Mouse (Mus musculus) right cerebral cortex, postnatal 36 days (tissue): ENCODE data around the gene Plcg1.

Experiments used
- DNase-seq, 2 experiments: peaks; one replicate each; pipeline ENCODE4 v3.0.0; 2022; ENCODE audit warnings: low spot score in 2 of 2, mixed read lengths in 1 of 2

Plcg1 gene

DNA sequence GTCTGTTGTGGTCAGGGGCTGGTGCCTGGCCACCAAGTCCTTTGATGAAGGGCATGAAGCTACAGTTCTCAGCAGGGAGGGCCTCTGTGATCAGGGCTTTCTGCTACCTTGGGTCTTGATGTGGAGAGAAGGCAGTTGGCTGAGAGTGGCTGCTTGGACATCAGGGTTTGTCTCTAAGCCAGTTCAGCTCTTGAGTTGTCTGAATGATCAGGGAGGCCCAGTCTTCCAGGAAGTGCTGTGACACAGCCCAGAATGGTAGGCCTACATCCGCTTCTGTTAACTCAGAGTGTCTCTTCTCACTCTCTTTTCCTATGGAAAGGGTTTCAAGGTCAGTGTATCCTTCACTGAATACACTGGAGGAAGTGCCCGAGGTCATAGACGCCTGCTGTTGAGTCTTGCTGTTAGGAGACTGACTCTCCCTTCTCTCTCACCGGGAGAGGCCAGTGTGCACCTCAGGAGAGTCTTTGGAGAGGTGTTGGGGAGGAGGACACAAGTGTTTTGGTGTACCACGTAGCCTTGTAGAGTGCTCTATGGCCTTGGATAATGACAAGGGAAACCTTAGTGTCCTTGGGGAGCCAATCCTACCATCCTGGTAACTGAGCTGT is 4.7 kb downstream of the Plcg1 start:
- DNase-seq: no peak

DNA sequence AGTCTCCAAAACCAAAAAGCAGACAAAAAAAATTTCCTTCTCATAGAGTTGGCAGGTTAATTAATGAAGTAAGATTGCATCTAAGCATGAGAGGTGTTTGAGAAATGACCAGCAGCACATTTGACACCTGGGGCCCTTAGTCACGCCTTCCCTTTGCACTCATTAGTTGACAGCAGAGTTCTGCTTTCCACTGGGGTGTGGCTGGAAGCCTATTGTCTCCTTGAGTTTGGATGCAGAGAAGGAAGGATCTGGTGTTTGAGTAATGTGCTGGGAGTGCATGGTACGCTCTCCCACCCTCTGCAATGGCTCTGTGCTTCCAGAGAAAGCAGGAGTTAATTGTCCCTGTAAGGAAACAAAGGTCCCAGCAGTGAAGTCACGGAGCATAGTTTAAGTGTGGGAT is 5.4 kb downstream of the Plcg1 start:
- DNase-seq: no peak

DNA sequence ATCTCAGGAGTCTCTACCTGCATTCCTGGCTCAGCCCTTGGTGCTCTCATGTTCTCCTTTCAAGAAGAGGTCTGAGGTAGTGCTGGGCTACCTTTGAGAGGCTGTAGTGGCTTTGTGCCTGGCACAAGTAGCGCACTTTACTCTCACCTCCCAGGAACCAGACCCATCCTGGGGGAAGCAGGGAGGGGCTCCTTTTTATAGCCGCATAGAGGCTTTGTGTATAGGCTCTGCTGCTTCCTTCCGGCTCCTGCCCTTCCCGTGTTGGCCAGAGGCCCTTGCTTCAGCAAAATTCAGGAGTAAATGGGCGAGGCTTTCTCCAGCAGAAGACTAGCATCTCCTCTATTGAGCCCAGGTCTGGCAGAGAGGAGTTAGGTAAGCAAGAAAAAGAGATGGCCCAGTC is 7.3 kb downstream of the Plcg1 start:
- no peak for DNase-seq

DNA sequence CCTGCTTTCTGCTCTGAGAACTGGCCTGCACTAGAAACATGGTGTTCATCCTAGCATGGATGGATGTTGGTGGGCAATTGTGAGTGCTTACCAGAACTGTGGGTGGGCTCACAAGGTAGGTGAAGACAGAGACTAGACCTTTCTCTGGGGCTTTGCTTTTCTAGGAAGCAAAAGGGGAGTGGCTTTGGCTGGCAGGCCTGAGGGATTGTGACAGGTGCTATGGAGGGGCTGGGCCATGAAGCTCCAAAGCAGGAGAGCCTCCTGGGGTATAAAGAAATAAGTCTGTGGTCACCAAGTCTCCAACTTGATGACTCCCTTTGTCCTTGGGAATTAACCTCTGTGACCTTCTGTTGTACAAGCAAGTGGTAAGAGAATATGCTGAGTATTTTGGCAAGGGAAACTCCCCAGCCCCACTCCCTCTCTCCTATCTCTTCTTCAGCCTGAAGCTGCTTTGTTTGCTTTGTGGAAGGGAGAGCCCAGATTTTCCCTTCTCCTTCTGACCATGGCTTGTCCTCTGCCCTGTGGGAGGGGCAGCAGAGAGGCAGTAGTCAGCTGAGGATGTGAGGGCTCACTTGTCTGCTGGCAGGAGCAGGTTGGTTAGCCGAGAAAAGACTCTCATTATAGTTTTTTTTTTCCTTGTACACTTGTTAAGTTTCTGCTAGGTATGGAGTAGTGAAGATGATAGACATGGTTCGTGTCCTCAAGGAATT is 8.7 kb downstream of the Plcg1 start:
- DNase-seq: no peak

DNA sequence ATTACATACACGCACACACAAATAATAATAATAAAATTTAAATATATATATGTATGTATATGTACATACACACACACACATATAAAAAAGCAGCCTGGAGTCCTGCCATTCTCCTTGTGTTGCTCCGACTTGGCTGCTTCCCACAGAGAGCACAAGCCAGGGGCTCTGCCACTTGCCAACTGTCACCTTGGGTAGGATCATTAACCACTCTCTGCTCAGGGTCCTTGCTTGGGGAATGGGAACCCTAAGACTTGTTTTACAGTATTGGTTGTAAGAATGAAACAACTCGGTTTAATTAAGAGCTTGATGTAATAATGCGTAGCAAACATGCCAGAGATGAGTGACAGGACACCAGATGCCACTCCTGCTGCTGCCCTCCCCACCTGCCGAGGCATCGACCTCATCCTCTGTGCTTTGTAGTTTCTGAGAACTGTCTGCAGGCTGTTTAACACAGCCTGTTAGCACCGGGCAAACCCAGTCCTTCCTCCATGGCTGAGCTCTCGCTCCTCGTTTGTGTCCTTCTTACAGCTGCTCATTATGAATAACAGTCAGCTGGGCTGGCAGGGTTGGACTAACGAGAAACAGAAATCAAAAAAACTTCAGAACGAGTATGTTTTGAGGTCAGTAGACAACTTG is 9.5 kb downstream of the Plcg1 start:
- no peak for DNase-seq

DNA sequence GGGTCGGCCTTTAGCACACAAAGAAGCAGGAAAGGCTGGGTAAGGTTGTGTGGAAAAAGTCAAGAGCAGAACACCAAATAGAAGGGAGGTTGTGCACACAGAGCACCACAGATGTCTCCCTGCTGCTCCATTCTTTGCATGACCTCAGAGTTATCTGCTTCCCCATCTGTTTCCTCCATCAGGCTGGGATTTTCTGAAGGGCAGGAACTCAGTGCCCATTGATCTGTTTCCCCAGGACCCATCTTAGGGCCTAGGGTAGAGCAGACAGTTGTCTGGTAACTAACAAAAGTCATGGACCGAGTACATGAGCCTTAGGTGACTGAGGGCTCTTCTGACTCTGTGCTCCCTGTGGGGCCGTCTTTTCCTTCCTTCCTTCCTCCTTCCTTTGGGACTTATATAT is 10.5 kb downstream of the Plcg1 start:
- no peak for DNase-seq

DNA sequence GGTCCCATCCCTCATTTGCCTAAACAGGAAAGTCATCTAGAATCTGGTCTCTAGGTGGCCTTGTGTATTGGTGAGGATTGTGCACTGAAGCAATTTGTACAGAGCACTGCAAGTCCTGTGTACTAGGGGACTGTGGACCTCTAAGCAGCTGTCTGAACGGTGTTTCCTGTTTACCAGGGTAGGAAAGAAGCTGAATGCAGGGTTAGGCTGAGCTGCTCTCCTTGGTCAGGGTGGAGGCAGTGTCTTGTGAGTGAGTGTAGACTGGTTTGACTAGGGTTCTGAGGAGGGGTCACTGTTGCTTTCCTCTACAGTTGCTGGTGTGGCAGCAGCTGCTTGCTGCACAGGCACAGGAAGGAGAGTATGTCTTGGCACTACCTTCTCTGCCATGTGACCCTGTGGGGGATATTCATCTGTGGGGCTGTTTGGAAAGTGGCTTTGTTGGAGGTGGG is 11.1 kb downstream of the Plcg1 start:
- no peak for DNase-seq

DNA sequence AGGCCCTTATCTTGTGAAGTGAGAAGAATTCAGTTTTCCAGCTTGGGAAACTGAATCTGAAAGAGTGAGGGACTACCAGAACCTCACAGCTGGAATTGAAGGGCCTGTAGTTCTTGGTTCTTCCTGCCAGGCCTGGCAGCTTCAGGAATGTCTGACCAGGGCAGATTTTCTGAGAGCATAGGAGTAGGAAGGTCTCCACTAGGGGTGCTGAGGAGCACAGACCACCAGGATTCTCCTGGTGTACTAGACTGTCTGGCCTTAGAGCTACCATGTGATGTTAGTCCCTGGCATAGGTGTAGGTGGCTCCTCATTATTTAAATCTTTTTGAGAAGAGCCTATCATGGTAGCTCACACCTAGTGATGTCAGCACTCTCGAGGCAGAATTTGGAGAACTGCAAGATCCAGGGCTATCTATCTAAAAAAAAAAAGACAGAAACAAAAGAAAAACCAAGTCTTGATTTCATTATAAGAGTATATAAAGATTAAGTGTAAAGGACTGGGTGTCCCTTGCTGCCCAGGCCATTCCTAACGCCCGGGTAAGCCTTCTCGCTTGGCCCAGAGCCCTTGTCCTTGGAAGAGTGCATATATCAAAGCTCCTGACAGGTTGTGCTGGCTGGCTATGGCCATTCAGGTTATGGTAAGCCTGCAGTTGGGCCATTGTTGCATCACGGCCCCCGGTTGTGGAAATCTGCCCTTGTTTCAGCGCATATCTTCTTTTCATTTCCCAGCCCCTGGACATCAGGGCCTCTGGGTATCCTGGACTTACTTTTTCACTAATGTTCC is 13.1 kb downstream of the Plcg1 start:
- no peak for DNase-seq

DNA sequence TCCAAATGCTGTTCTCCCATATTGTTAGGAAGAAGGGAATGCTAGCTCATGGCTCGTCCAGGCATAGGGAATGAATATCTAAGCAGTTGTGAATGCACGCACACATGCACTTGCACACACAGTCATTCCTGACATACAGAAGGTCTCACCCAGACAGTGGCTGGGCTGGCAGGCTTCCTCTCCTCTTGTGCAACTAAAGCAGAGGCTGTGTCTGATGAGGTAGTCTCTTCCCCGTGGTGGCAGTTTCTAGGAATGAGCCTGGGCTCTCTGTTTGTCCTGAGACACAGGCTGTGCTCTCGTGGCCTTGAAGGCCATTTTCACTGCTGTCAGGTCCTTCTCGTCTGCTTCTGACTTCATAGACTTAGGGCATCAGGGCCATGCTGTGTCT is 13.7 kb downstream of the Plcg1 start:
- no peak for DNase-seq

DNA sequence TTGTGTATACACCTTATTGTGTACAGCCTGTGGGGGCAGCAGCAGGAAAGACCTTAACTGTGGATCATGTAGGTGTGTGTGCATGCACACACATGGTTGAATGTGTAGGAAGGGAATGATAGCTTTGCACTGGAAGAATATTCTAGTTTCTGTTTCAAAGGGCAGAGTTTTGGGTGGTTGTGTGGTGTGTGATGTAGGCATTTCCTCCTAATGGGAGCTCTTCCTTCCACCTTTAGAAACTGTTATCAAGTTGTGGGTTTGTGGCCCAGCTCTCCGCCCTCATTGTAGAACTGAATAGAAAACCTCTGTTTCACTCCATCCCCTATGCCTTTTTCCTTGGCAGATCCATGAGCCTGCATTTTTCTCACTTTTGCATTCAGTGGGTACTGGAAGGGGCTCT is 14.4 kb downstream of the Plcg1 start:
- DNase-seq: no peak

DNA sequence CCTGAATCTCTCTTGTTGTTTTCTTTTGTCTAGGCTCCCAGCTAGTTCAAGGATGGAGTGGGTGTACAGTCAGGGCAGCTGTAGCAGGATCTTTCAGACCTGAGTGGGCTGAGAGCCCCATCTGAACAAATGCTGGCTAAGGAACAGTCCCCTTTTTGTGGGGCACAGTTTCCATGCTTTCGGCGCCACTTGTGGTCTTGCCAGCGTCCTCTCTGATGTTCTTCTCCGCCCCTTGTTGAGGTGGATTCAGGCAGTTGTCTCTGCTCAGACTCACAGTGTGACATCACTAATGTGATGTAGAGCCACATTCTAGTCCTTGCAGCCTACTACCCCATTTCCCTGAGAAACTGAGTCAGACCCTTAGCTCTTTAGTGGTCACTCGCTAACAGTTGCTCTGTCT is 15.5 kb downstream of the Plcg1 start:
- no peak for DNase-seq

DNA sequence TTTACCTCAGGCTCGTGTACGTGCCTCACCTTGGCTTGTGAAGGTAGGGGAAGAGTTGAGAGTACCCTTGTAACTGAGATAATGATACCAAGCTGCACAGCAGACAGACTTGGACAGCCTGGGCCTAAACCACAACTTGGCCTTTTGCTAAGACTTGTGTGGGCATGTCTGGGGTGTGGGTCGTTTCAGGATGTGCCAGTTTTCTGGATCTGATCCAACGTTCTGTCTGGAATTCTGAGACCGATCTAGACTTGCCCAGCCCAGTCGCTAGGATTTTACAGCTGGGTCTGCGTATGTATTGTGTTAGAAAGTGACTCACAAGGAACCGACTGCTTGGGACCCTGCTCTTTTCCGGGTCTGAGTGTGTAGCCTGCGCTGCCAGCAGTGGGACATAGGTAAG is 16.0 kb downstream of the Plcg1 start:
- no peak for DNase-seq

DNA sequence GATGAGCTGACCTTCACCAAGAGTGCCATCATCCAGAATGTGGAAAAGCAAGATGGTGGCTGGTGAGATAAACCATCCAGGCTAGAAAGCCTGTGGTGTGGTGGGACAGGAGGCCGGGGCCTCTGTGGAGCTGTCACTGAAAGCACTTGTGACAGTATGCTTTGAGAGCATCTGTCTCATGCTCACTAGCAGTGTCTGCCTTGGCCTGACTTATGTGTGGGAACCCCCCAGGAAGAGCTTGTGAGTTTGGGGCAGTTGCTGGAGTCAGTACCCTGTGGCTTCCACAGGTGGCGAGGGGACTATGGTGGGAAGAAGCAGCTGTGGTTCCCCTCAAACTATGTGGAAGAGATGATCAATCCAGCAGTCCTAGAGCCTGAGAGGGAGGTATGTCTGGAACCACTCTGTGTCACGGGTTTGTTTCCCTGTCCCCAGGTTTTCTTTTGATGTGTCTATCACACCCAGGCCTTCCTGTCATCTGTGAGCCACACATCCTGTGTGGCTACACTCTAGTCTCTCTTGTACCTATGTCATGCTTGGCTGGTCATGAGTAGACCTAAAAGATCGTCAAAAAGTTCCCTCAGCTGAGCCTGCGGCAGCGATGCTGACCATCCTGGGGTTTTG is 25.6 kb downstream of the Plcg1 start:
- DNase-seq: no peak

DNA sequence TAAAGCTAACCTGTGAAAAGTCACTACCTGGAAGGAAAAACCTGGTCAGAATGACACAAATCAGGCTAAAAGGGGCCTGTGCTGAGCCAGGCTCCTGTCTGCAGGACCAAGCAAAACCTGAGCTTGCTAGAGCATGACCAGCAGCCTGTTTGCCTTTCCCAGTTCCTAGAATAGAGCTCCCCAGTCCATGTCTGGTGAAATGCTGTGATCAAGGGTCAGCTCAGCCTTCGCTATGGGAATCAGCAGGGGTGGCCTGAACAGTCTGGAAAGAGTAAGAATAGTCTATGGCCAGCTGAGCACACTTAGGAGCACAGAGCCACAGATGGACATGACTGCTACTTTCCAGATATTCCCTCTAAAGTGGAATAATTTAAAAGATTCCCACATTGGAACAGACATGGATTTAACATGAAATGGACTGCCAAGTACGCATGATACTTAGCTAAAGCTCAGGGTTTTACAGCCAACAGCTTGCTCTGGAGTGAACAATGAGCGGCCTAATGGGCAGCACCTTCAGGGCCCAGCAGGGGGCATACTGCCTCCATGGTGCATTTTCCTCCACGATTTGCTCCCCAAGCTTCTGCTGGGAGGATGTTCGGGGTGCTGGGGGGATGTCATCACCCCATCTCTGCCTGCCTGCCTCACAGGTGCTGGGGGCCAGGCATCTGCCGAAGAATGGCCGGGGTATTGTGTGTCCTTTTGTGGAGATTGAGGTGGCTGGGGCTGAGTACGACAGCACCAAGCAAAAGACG is 29.5 kb downstream of the Plcg1 start:
- peak in 1 of 2 experiments; percentile 41 for DNase-seq

DNA sequence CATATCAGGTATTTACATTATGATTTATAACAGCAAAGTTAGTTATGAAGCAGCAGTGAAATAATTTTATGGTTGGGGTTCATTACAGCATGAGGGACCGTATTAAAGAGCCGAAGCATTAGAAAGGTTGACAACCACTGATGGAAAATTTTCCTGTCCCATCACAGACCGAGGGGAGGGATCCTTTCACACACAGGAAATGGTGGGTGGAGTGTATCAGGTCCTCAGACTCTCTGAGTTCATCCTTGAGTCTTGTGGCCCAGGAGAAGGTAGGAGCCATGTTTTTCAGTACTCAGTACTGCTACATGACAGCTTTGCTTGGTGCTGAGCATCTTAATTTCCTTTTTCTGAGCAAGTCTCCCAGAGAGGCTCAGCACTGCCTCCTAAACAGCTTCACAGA is 32.7 kb downstream of the Plcg1 start:
- no peak for DNase-seq

DNA sequence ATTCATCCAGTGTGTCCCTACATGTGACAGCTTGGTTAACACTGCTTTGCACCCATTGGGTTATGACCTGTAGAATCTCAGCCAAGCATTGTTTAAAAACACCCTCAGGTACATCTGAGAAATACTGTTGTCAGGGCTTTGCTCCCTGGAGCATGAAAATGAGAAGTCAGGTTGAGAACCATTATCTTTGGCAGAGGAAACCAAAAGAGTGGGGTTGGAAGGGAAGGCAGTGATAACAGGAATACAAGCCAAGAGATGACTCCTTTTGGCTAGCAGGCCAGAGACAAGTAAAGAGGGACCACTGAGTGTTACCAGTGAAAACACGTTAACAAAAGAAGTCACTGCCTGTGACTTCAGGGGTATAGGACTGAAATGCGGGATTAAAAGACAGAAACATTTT is 33.3 kb downstream of the Plcg1 start:
- DNase-seq: no peak

DNA sequence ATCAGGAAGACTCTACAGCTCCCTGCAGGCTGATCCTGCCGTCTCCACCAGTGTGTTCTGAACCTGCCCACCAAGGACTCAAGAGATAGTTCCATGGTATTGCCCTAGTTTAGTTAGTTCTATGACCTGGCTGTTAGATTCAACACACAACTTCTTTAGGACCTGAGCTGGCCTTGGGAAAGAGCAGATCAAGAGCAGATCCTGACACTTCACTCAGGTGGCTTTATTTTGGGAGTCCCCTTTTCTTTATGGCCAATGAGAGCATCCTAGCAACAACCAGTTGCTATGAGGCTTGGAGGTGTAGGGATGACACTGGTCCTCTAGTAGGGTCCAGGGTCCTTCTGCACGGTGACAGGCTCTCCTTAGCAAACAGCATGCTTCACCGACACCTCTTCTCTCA is 34.0 kb downstream of the Plcg1 start:
- no peak for DNase-seq

DNA sequence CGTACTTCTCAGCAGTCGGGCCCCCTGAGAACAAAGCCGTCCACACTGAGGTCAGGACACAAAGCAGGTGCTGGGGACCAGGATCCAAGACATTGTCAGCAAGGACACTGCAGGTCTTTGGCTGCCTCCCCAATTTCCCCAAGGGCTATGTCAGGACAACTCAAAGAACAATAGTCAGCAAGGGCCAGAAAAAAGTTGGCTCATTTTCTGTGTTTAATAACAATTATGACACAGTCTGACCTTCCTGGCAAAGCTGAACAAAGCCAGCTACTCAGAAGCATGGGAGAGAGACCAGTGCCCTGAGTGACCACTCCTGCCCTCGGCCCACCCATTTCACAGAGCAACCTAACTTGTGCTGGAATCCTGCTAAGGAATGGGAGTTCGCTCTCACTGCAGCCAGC is 35.3 kb downstream of the Plcg1 start:
- DNase-seq: no peak

DNA sequence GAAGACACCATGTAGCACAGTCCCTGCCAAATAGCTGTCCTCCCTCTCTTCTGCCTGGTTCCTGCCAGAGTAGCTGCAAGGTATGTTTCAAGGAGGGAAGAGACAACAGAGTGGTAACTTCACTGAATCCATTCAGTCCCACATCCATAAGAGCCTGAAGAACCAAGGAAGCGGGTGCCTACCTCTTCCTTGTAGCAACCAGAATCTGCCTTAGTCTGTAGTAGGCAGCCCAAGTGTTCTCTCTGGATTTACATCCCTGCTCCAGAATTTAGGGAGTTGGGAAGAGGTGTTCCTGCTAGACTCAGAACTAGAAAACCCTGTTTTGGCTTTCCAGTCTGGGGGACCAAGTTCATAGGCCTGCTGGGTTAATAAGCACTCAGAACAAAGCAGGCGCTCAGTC is 36.1 kb downstream of the Plcg1 start:
- no peak for DNase-seq

DNA sequence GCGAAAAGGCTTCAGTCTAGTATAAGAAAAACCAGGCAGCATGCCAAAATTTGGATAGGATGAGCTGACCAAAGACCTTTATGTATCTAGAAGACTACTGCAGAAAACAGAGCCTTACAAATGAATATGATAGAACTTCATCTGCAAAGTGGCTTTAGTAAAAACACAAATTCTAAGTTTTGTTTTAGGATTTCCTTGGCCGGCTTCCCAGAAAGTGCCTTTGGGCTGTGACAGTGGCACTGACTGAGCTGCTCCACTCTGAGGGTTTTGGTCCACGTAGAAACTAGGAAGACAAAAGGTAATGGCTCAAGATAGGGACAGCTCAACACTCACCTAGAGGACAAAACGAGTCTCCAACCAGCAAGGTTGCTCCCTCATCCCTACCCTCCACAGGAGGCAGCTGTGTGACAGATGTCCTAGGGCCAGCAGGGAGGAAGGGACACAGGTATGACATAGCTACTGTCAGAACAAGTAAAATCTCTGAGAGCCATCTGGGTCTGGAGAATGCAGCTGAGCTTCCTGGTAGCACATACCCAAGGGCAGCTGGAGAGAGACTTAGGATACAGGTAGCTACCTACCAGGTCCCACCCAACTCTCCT is 37.1 kb downstream of the Plcg1 start:
- DNase-seq: no peak

DNA sequence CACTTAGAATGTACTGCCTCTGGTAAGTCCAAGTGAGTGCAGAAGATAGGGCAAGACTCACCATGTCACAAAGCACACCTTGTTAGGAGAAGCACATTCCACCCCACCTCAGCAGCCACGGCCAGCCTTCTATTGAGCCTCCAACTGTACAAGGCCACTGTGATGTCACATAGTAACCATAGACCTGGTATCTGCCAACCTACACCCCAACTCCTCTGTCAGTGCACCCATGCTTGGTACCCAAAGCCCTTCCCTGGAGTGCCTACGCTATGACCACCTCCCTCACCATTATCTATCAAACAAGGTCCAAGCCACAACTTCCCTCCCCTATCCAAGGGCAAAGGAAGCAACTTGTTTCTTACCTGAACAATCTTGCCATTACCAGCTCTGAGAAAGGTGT is 37.9 kb downstream of the Plcg1 start:
- no peak for DNase-seq
